Comparison of ENCODE assay signal across 8 mouse cellular contexts in the genomic region with DNA sequence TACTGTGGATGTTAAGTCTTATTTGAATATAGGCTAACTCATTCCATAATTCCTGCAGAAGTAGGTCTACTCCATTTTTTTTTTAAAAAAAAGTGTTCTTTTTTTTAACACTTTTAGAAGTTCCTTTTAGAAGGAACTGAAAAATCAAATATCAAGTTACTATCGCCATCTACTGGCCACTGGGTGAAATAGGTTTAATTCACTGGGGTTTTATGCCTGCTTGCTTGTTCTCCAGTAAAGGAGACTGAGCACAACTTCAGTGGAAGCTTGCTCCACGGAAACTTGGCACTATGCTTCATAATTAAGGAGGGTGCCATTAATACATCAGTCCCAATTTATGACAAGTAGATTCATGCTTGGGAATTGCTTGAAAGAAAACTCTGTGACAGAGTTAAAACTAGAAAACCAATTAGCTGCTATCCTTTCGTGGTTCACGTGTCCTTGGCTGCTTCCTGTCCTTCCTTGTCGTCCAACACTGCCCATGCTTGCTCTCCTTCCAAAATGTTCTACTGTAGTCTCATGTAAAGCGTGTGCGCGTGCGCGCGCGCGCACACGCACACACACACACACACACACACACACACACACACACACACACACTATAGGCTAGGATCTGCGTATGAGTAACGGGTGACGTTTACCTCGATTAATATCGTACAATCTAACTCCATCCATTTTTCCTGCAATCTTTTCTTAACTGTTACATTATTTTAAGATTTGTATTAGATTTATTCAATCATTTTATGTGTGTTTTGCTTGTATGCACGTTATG. TPM values are rescaled to one million over a fixed set of nuclear protein-coding genes. Genes with fewer than 3 reads are reported as not detected.
DNase-seq lines count a peak whose midpoint lies in the region; ATAC-seq and TF ChIP-seq lines count a peak whose summit lies in the region.

No protein-coding gene starts in this region.

- no peaks in the 10 kb centered on the region for H3K9me3 ChIP-seq in neural tube, embryonic 14.5 days (ENCODE audit: control insufficient read depth, low read length)
- H3K9me3 ChIP-seq in stomach, postnatal 0 days (ENCODE audit: control insufficient read depth, low read length), result no peaks in the 10 kb centered on the region

- H3K4me3 ChIP-seq in neural tube, embryonic 14.5 days (ENCODE audit: low read depth, low read length), result no peak overlapping the region
- no peak overlapping the region for H3K4me3 ChIP-seq in stomach, postnatal 0 days (ENCODE audit: low read depth, low read length)

- no peaks in the 10 kb centered on the region for H3K4me1 ChIP-seq in neural tube, embryonic 14.5 days (ENCODE audit: control insufficient read depth, insufficient read depth, low read length)
- no peaks in the 10 kb centered on the region for H3K4me1 ChIP-seq in stomach, postnatal 0 days (replicated peaks; ENCODE audit: control insufficient read depth, insufficient read depth)

- DNase-seq in gastrocnemius, adult 18-20 months (ENCODE audit: low spot score), result peak; percentile 47
- DNase-seq in gastrocnemius, postnatal 14 days, result no peak
- no peak for DNase-seq in neural tube, embryonic 10.5 days (ENCODE audit: extremely low spot score, low spot score)
- DNase-seq in forelimb bud, embryonic 11.5 days (ENCODE audit: low read depth, low spot score), result peak; percentile 70
- no peak for DNase-seq in stomach, postnatal 0 days (ENCODE audit: low spot score)
- DNase-seq in adrenal gland, adult 18-20 months (ENCODE audit: low spot score in 2 of 2), result no peak
- no peak for DNase-seq in cerebellum, adult 11-12 months

- H3K27me3 ChIP-seq in neural tube, embryonic 14.5 days (ENCODE audit: control insufficient read depth, insufficient read depth, low read length), result no peaks in the 10 kb centered on the region
- H3K27me3 ChIP-seq in stomach, postnatal 0 days (ENCODE audit: control insufficient read depth, insufficient read depth, low read length), result no peaks in the 10 kb centered on the region

- TF ChIP-seq EP300 in stomach, postnatal 0 days (optimal IDR thresholded peaks at IDR 0.05), result no peak

- H3K9ac ChIP-seq in neural tube, embryonic 14.5 days (replicated peaks; ENCODE audit: low read depth, low read length), result no peak overlapping the region
- H3K9ac ChIP-seq in stomach, postnatal 0 days (ENCODE audit: low read length), result no peak overlapping the region

- TF ChIP-seq CTCF in stomach, postnatal 0 days (IDR thresholded peaks at IDR 0.05; ENCODE audit: low read depth), result peak; percentile 83

- ATAC-seq in neural tube, embryonic 14.5 days (ENCODE audit: low read depth), result peak; percentile 46; the same call in 1 of the 2 replicates
- no peak for ATAC-seq in stomach, postnatal 0 days (ENCODE audit: low FRiP score, low TSS enrichment)

- H3K27ac ChIP-seq in neural tube, embryonic 14.5 days (ENCODE audit: low read depth, low read length), result no peak overlapping the region
- no peak overlapping the region for H3K27ac ChIP-seq in stomach, postnatal 0 days (replicated peaks)

- no peaks in the 10 kb centered on the region for H3K36me3 ChIP-seq in neural tube, embryonic 14.5 days (ENCODE audit: control insufficient read depth, insufficient read depth, low read length)
- no peaks in the 10 kb centered on the region for H3K36me3 ChIP-seq in stomach, postnatal 0 days (ENCODE audit: control insufficient read depth, insufficient read depth, low read length)

- 80% methylated on average over 20 of the region's 20 CpGs for WGBS in neural tube, embryonic 14.5 days
- WGBS in stomach, postnatal 0 days, result 74% methylated on average over 20 of the region's 20 CpGs

- intact Hi-C loops in gastrocnemius, postnatal 14 days (cut with DNase I; ENCODE audit: low total_unique reads), result no loop called here

- no peak overlapping the region for H3K4me2 ChIP-seq in neural tube, embryonic 14.5 days (ENCODE audit: low read depth, low read length)
- no peak overlapping the region for H3K4me2 ChIP-seq in stomach, postnatal 0 days (replicated peaks; ENCODE audit: low read depth)

RNA-seq across cellular contexts. Expression of gene Atg4c, which starts 10.9 kb away (rescaled TPM):
- total RNA-seq in gastrocnemius, adult 18-20 months (2021), result 1 to 10 TPM; 5.6 to 7.2 TPM
- 1 to 10 TPM; 5.2 to 5.5 TPM for total RNA-seq in gastrocnemius, postnatal 14 days (2021)
- 20.1 and 21.7 TPM in 2 replicates for polyA plus RNA-seq in neural tube, embryonic 14.5 days (2014; fragmentation: Nextera tagmentation; extraction: Ambion mirVana)
- polyA plus RNA-seq in stomach, postnatal 0 days (2015; fragmentation: Nextera tagmentation; extraction: Ambion mirVana), result 7.3 and 7.5 TPM in 2 replicates
- 10 to 100 TPM in 1 of 2 experiments, 1 to 10 TPM in 1; 9.6 to 14.3 TPM for total RNA-seq in adrenal gland, adult 18-20 months (2021)

Comparison
In these comparisons a context has a peak if more than half of its experiments do, and no peak if none do; other contexts are left out.
1. DNase-seq: peak in gastrocnemius, adult 18-20 months (single experiment) and forelimb bud, embryonic 11.5 days (single experiment); none in gastrocnemius, postnatal 14 days (single experiment), neural tube, embryonic 10.5 days (single experiment), stomach, postnatal 0 days (single experiment), adrenal gland, adult 18-20 months (0 of 2) and cerebellum, adult 11-12 months (single experiment).